Mouse (Mus musculus): ENCODE measurements around the gene Arhgef12.

Arhgef12 gene

GRCm38 (mm10) chr9:43076163-43076562 lies 30.9 kb downstream of the Arhgef12 start:
- CTCF ChIA-PET = no interaction called here

- CTCF ChIA-PET = no interaction called here
These were observed 32.4 kb downstream of the Arhgef12 start for GRCm38 (mm10) chr9:43074611-43075010.

- CTCF ChIA-PET = no interaction called here
These were observed 35.3 kb downstream of the Arhgef12 start for GRCm38 (mm10) chr9:43071741-43072140.

GRCm38 (mm10) chr9:43071176-43071575 lies 35.9 kb downstream of the Arhgef12 start:
- CTCF ChIA-PET = interaction anchor here (0.6 kb wide), 1 partner anchor 269 kb away, joined by 4 read pairs; no protein-coding TSS in a partner anchor

GRCm38 (mm10) chr9:43070566-43070965 lies 36.5 kb downstream of the Arhgef12 start:
- CTCF ChIA-PET = interaction anchor here (0.6 kb wide), 1 partner anchor 269 kb away, joined by 4 read pairs; no protein-coding TSS in a partner anchor

- CTCF ChIA-PET = no interaction called here
These were observed 36.9 kb downstream of the Arhgef12 start for GRCm38 (mm10) chr9:43070153-43070552.

- CTCF ChIA-PET = no interaction called here
These were observed 39.1 kb downstream of the Arhgef12 start for GRCm38 (mm10) chr9:43067896-43068295.

GRCm38 (mm10) chr9:43065231-43065630 lies 41.8 kb downstream of the Arhgef12 start:
- CTCF ChIA-PET = no interaction called here

- CTCF ChIA-PET = no interaction called here
These were observed 45.5 kb downstream of the Arhgef12 start for GRCm38 (mm10) chr9:43061545-43061944.

GRCm38 (mm10) chr9:43050391-43050790 lies 56.6 kb downstream of the Arhgef12 start:
- CTCF ChIA-PET = no interaction called here

- CTCF ChIA-PET = no interaction called here
These were observed 62.6 kb downstream of the Arhgef12 start for GRCm38 (mm10) chr9:43044481-43044880.

GRCm38 (mm10) chr9:43038466-43038865 lies 68.6 kb downstream of the Arhgef12 start:
- CTCF ChIA-PET = no interaction called here

GRCm38 (mm10) chr9:43035208-43035607 lies 71.8 kb downstream of the Arhgef12 start:
- CTCF ChIA-PET = no interaction called here

GRCm38 (mm10) chr9:43034273-43034672 lies 72.8 kb downstream of the Arhgef12 start:
- CTCF ChIA-PET = no interaction called here

GRCm38 (mm10) chr9:43027757-43028156 lies 79.3 kb downstream of the Arhgef12 start:
- CTCF ChIA-PET = no interaction called here

GRCm38 (mm10) chr9:43021515-43022251 lies 85.4 kb downstream of the Arhgef12 start:
- CTCF ChIA-PET = no interaction called here

- CTCF ChIA-PET = no interaction called here
These were observed 87.4 kb downstream of the Arhgef12 start for GRCm38 (mm10) chr9:43019656-43020055.

- CTCF ChIA-PET = no interaction called here
These were observed 91.3 kb downstream of the Arhgef12 start for GRCm38 (mm10) chr9:43015786-43016185.

- CTCF ChIA-PET = no interaction called here
These were observed 91.7 kb downstream of the Arhgef12 start for GRCm38 (mm10) chr9:43015366-43015765.

- CTCF ChIA-PET = no interaction called here
These were observed 92.2 kb downstream of the Arhgef12 start for GRCm38 (mm10) chr9:43014886-43015285.

- CTCF ChIA-PET = no interaction called here
These were observed 94.5 kb downstream of the Arhgef12 start for GRCm38 (mm10) chr9:43012541-43012940.

GRCm38 (mm10) chr9:43011061-43011460 lies 96.0 kb downstream of the Arhgef12 start:
- CTCF ChIA-PET = no interaction called here

GRCm38 (mm10) chr9:43003881-43004280 lies 103.2 kb downstream of the Arhgef12 start:
- CTCF ChIA-PET = no interaction called here

- CTCF ChIA-PET = no interaction called here
These were observed 104.0 kb downstream of the Arhgef12 start for GRCm38 (mm10) chr9:43003017-43003416.
